7 mouse cellular contexts compared by ENCODE assay signal in genomic region chr10:111446672-111447008, GRCm38 (mm10). TPM values are rescaled to one million over a fixed set of nuclear protein-coding genes. Genes with fewer than 3 reads are reported as not detected.
DNase-seq lines count a peak whose midpoint lies in the region; ATAC-seq and TF ChIP-seq lines count a peak whose summit lies in the region.
"Not testable (repeated sequence)": the region's sequence is repeated elsewhere in the genome, so short reads cannot be mapped to it uniquely, and the experiment has no call there.

No protein-coding gene starts in this region.

- H3K27me3 ChIP-seq in heart, embryonic 16.5 days (ENCODE audit: control insufficient read depth, insufficient read depth, low read length); liver, embryonic 12.5 days (replicated peaks); myocyte (ENCODE audit: control insufficient read depth, insufficient read depth, insufficient read length): not testable (repeated sequence)

- not testable (repeated sequence) for H3K36me3 ChIP-seq in ES-E14 (ENCODE audit: control insufficient read depth, insufficient read depth, low read length, poor library complexity, severe bottlenecking); heart, embryonic 16.5 days (ENCODE audit: control insufficient read depth, insufficient read depth); liver, embryonic 12.5 days; macrophage (ENCODE audit: inconsistent target); myocyte (ENCODE audit: control insufficient read depth, insufficient read depth)

- not testable (repeated sequence) for H3K4me2 ChIP-seq in heart, embryonic 16.5 days (ENCODE audit: low read depth, low read length)
- H3K4me2 ChIP-seq in liver, embryonic 12.5 days: peak overlapping the region; percentile 36; the same call in 1 of the 2 replicates
- peak overlapping the region; percentile 55 for H3K4me2 ChIP-seq in myocyte (ENCODE audit: low read depth)

- H3K79me2 ChIP-seq in macrophage (ENCODE audit: inconsistent target); myocyte (ENCODE audit: control insufficient read depth, insufficient read depth): not testable (repeated sequence)

- not testable (repeated sequence) for TF ChIP-seq CTCF in bone marrow macrophage, adult 2 months (IDR thresholded peaks at IDR 0.05; ENCODE audit: low read depth, low read length)

- not testable (repeated sequence) for H3ac ChIP-seq in myocyte (ENCODE audit: control insufficient read depth, insufficient read length)

- not testable (repeated sequence) for H3K9ac ChIP-seq in ES-E14 (ENCODE audit: insufficient read depth, low read depth, low read length, poor library complexity, severe bottlenecking); heart, embryonic 16.5 days (ENCODE audit: low read length); liver, embryonic 12.5 days

- ATAC-seq in heart, embryonic 16.5 days (replicated peaks; ENCODE audit: extremely low read depth, insufficient read depth, low FRiP score); liver, embryonic 12.5 days: not testable (repeated sequence)
- peak; percentile 2; the same call in 1 of the 2 replicates for ATAC-seq in megakaryocyte progenitor cell, adult 5-6 weeks (replicated peaks; ENCODE audit: poor library complexity)

- not testable (repeated sequence) for DNase-seq in ES-E14 (ENCODE audit: low read depth, low spot score)

- 100% methylated on average over 2 of the region's 3 CpGs for WGBS in heart, embryonic 16.5 days
- 85% methylated on average over 3 of the region's 3 CpGs for WGBS in liver, embryonic 12.5 days (ENCODE audit: insufficient replicate concordance)
- 93% methylated on average over 2 of the region's 3 CpGs for WGBS in macrophage (ENCODE audit: missing documents)

- H3K9me3 ChIP-seq in ES-E14 (ENCODE audit: control insufficient read depth, insufficient read depth, low read depth, low read length); heart, embryonic 16.5 days (replicated peaks; ENCODE audit: control insufficient read depth, low read length); liver, embryonic 12.5 days (replicated peaks): not testable (repeated sequence)

- not testable (repeated sequence) for TF ChIP-seq POLR2A in bone marrow macrophage, adult 2 months (IDR thresholded peaks at IDR 0.05; ENCODE audit: borderline replicate concordance, low read depth, low read length); myocyte (IDR thresholded peaks at IDR 0.05; ENCODE audit: insufficient read length, low read depth)

- not testable (repeated sequence) for H3K4me1 ChIP-seq in ES-E14 (ENCODE audit: control insufficient read depth in 2 of 2, insufficient read depth in 2 of 2, low read length in 2 of 2, poor library complexity in 1 of 2); heart, embryonic 16.5 days (ENCODE audit: control insufficient read depth, insufficient read depth, low read length)
- H3K4me1 ChIP-seq in bone marrow macrophage, adult 2 months (ENCODE audit: control insufficient read depth, insufficient read depth, low read length): peaks cover 19% of the 10 kb centered on the region
- H3K4me1 ChIP-seq in liver, embryonic 12.5 days: peaks cover 36% of the 10 kb centered on the region

- H3K4me3 ChIP-seq in ES-E14 (ENCODE audit: insufficient read depth in 1 of 2, low read depth in 1 of 2, low read length in 2 of 2, poor library complexity in 1 of 2, severe bottlenecking in 1 of 2); bone marrow macrophage, adult 2 months (ENCODE audit: insufficient read depth, low read length); heart, embryonic 16.5 days (ENCODE audit: low read length); liver, embryonic 12.5 days; macrophage (ENCODE audit: inconsistent target); myocyte: not testable (repeated sequence)

- in situ Hi-C loops in ES-E14 (cut with MboI; ENCODE audit: low sequenced_read_pairs in 2 of 2, unreplicated experiment in 2 of 2): not testable (repeated sequence)

- not testable (repeated sequence) for H3K27ac ChIP-seq in ES-E14 (ENCODE audit: insufficient read depth, low read depth, low read length, poor library complexity, severe bottlenecking)
- H3K27ac ChIP-seq in bone marrow macrophage, adult 2 months (ENCODE audit: insufficient read depth, low read depth, low read length): peak overlapping the region; percentile 80
- H3K27ac ChIP-seq in heart, embryonic 16.5 days (ENCODE audit: low read length): peak overlapping the region; percentile 18; the same call in 1 of the 2 replicates
- H3K27ac ChIP-seq in liver, embryonic 12.5 days: peak overlapping the region; percentile 41; the same call in 1 of the 2 replicates
- peak overlapping the region; percentile 74 for H3K27ac ChIP-seq in macrophage

TF ChIP-seq in ES-E14, 5 proteins besides CTCF, POLR2A, EP300 and RAD21:
- 0 out of 2 replicates have a peak, but pooled peaks have one; percentile 7 for TF ChIP-seq ZNF384 (IDR thresholded peaks at IDR 0.05; ENCODE audit: low read depth, low read length)

RNA-seq across cellular contexts. Expression of gene Nap1l1, which starts 26.4 kb away (rescaled TPM):
- 187 and 258 TPM in 2 replicates for total RNA-seq in ES-E14 (2012; rRNA removed)
- polyA plus RNA-seq in bone marrow macrophage, adult 2 months (2012; ENCODE audit: insufficient read depth, insufficient read length, missing spikeins): 438 and 464 TPM in 2 replicates
- 104 and 115 TPM in 2 replicates for polyA plus RNA-seq in heart, embryonic 16.5 days (2015; fragmentation: Nextera tagmentation; extraction: Ambion mirVana)
- 174 and 178 TPM in 2 replicates for polyA plus RNA-seq in liver, embryonic 12.5 days (2016; fragmentation: Nextera tagmentation; extraction: Ambion mirVana)
- total RNA-seq in macrophage (2018; cell fraction: chromatin; rRNA removed): 100 to 1,000 TPM in 6 of 26 experiments, 10 to 100 TPM in 20; 31.0 to 122 (median 62.7) TPM
- 100 to 1,000 TPM in 16 of 26 experiments, 10 to 100 TPM in 10; 81.5 to 151 (median 109) TPM for total RNA-seq in macrophage (2018; cell fraction: cytosol; rRNA removed)
- 100 to 1,000 TPM in 2 of 26 experiments, 10 to 100 TPM in 24; 36.7 to 168 (median 52.9) TPM for total RNA-seq in macrophage (2018; cell fraction: nucleus; rRNA removed)
- 135 to 333 TPM (median 303 TPM) in 3 replicates for polyA plus RNA-seq in macrophage (2018)
- 651 and 679 TPM in 2 replicates for total RNA-seq in megakaryocyte progenitor cell, adult 5-6 weeks (2015)
- total RNA-seq in megakaryocyte progenitor cell, adult 5-6 weeks (2017): 565 and 710 TPM in 2 replicates
- 130 TPM for polyA plus RNA-seq in myocyte (2012; fragmentation: generic; extraction: Trizol)

RNA-seq across cellular contexts. Expression of gene Phlda1, which starts 59.4 kb away (rescaled TPM):
- 3.9 and 9.8 TPM in 2 replicates for total RNA-seq in ES-E14 (2012; rRNA removed)
- 0.47 and 1.4 TPM in 2 replicates for polyA plus RNA-seq in bone marrow macrophage, adult 2 months (2012; ENCODE audit: insufficient read depth, insufficient read length, missing spikeins)
- 27.4 and 27.6 TPM in 2 replicates for polyA plus RNA-seq in heart, embryonic 16.5 days (2015; fragmentation: Nextera tagmentation; extraction: Ambion mirVana)
- polyA plus RNA-seq in liver, embryonic 12.5 days (2016; fragmentation: Nextera tagmentation; extraction: Ambion mirVana): 6.5 and 7.4 TPM in 2 replicates
- 100 to 1,000 TPM in 1 of 26 experiments, 10 to 100 TPM in 11, 1 to 10 TPM in 14; 1.0 to 104 (median 7.6) TPM for total RNA-seq in macrophage (2018; cell fraction: chromatin; rRNA removed)
- 10 to 100 TPM in 11 of 26 experiments, 1 to 10 TPM in 13, under 1 TPM in 2; 0.55 to 84.7 (median 5.9) TPM for total RNA-seq in macrophage (2018; cell fraction: cytosol; rRNA removed)
- total RNA-seq in macrophage (2018; cell fraction: nucleus; rRNA removed): 100 to 1,000 TPM in 2 of 26 experiments, 10 to 100 TPM in 13, 1 to 10 TPM in 10, under 1 TPM in 1; 0.83 to 132 (median 11.9) TPM
- polyA plus RNA-seq in macrophage (2018) (1.2 to 6.7 TPM (median 2.1 TPM) in 3 replicates), myocyte (2012; fragmentation: generic; extraction: Trizol) (56.1 TPM)
- total RNA-seq in megakaryocyte progenitor cell, adult 5-6 weeks (2015): 2.1 and 3.7 TPM in 2 replicates
- 0.10 and 0.33 TPM in 2 replicates for total RNA-seq in megakaryocyte progenitor cell, adult 5-6 weeks (2017)
